Mouse (Mus musculus): ENCODE results near the gene Abcc9. TPM values are rescaled to one million over a fixed set of nuclear protein-coding genes. Genes with fewer than 3 reads are reported as not detected.
A peak's percentile ranks its signal among the peaks of the same experiment; 100 is the strongest.

Gene Abcc9
- polyA plus RNA-seq, 1 experiment from 2014 or later: 7.3 TPM

GRCm38 (mm10) chr6:142738225-142738624 lies 36.1 kb upstream of the Abcc9 start:
- Histone ChIP-seq H3K27ac (ENCODE audit: low read depth, low read length) (no peak overlapping the region), H3K4me3 (ENCODE audit: low read length) (no peak overlapping the region), H3K4me1 (ENCODE audit: control insufficient read depth, insufficient read depth, low read length) (no peaks in the 10 kb centered on the region), H3K4me2 (replicated peaks; ENCODE audit: low read depth, low read length) (no peak overlapping the region), H3K9me3 (ENCODE audit: control insufficient read depth, low read length) (no peaks in the 10 kb centered on the region), H3K36me3 (ENCODE audit: control insufficient read depth, insufficient read depth, low read length) (no peaks in the 10 kb centered on the region), H3K9ac (ENCODE audit: low read depth, low read length) (no peak overlapping the region), H3K27me3 (ENCODE audit: control insufficient read depth, insufficient read depth, low read length) (no peaks in the 10 kb centered on the region)
- no peak for ATAC-seq (ENCODE audit: low FRiP score, low TSS enrichment)
- 95% methylated on average over 2 of the region's 2 CpGs for WGBS

GRCm38 (mm10) chr6:142735302-142736005 lies 33.3 kb upstream of the Abcc9 start:
- Histone ChIP-seq H3K9me3 (ENCODE audit: control insufficient read depth, low read length) (no peaks in the 10 kb centered on the region), H3K27me3 (ENCODE audit: control insufficient read depth, insufficient read depth, low read length) (no peaks in the 10 kb centered on the region), H3K27ac (ENCODE audit: low read depth, low read length) (no peak overlapping the region), H3K4me3 (ENCODE audit: low read length) (no peak overlapping the region), H3K9ac (ENCODE audit: low read depth, low read length) (no peak overlapping the region), H3K4me1 (ENCODE audit: control insufficient read depth, insufficient read depth, low read length) (no peaks in the 10 kb centered on the region), H3K36me3 (ENCODE audit: control insufficient read depth, insufficient read depth, low read length) (no peaks in the 10 kb centered on the region), H3K4me2 (replicated peaks; ENCODE audit: low read depth, low read length) (no peak overlapping the region)
- 46% methylated on average over 8 of the region's 8 CpGs for WGBS
- ATAC-seq (ENCODE audit: low FRiP score, low TSS enrichment): peak; percentile 55; the same call in 1 of the 2 replicates

- peak; percentile 42 for ATAC-seq (ENCODE audit: low FRiP score, low TSS enrichment)
- H3K27ac ChIP-seq (ENCODE audit: low read depth, low read length): no peak overlapping the region; the same call in 1 of the 2 replicates
- WGBS: 53% methylated on average over 14 of the region's 14 CpGs
These were observed 30.6 kb upstream of the Abcc9 start for GRCm38 (mm10) chr6:142732567-142733290.

GRCm38 (mm10) chr6:142726032-142726431 lies 23.9 kb upstream of the Abcc9 start:
- 83% methylated on average over 4 of the region's 4 CpGs for WGBS
- no peaks in the 10 kb centered on the region for H3K9me3 ChIP-seq (ENCODE audit: control insufficient read depth, low read length)
- ATAC-seq (ENCODE audit: low FRiP score, low TSS enrichment): no peak

More at GRCm38 (mm10) chr6:142732567-142733290, 30.6 kb upstream of the Abcc9 start:
- Histone ChIP-seq H3K4me2 (replicated peaks; ENCODE audit: low read depth, low read length) (no peak overlapping the region), H3K9me3 (ENCODE audit: control insufficient read depth, low read length) (no peaks in the 10 kb centered on the region), H3K9ac (ENCODE audit: low read depth, low read length) (no peak overlapping the region), H3K4me3 (ENCODE audit: low read length) (no peak overlapping the region), H3K27me3 (ENCODE audit: control insufficient read depth, insufficient read depth, low read length) (no peaks in the 10 kb centered on the region), H3K36me3 (ENCODE audit: control insufficient read depth, insufficient read depth, low read length) (no peaks in the 10 kb centered on the region), H3K4me1 (ENCODE audit: control insufficient read depth, insufficient read depth, low read length) (no peaks in the 10 kb centered on the region)

GRCm38 (mm10) chr6:142721731-142722130 lies 19.6 kb upstream of the Abcc9 start:
- no peaks in the 10 kb centered on the region for H3K27me3 ChIP-seq (ENCODE audit: control insufficient read depth, insufficient read depth, low read length)
- no peak overlapping the region for H3K4me3 ChIP-seq (ENCODE audit: low read length)
- ATAC-seq (ENCODE audit: low FRiP score, low TSS enrichment): no peak
- no peak overlapping the region for H3K4me2 ChIP-seq (replicated peaks; ENCODE audit: low read depth, low read length)
- no peaks in the 10 kb centered on the region for H3K9me3 ChIP-seq (ENCODE audit: control insufficient read depth, low read length)
- H3K36me3 ChIP-seq (ENCODE audit: control insufficient read depth, insufficient read depth, low read length): no peaks in the 10 kb centered on the region
- no peak overlapping the region for H3K27ac ChIP-seq (ENCODE audit: low read depth, low read length)
- no peak overlapping the region for H3K9ac ChIP-seq (ENCODE audit: low read depth, low read length)
- WGBS: 86% methylated on average over 8 of the region's 8 CpGs
- H3K4me1 ChIP-seq (ENCODE audit: control insufficient read depth, insufficient read depth, low read length): no peaks in the 10 kb centered on the region

More at GRCm38 (mm10) chr6:142726032-142726431, 23.9 kb upstream of the Abcc9 start:
- Histone ChIP-seq H3K4me1 (ENCODE audit: control insufficient read depth, insufficient read depth, low read length) (no peaks in the 10 kb centered on the region), H3K27ac (ENCODE audit: low read depth, low read length) (no peak overlapping the region), H3K4me2 (replicated peaks; ENCODE audit: low read depth, low read length) (no peak overlapping the region), H3K36me3 (ENCODE audit: control insufficient read depth, insufficient read depth, low read length) (no peaks in the 10 kb centered on the region), H3K27me3 (ENCODE audit: control insufficient read depth, insufficient read depth, low read length) (no peaks in the 10 kb centered on the region), H3K9ac (ENCODE audit: low read depth, low read length) (no peak overlapping the region), H3K4me3 (ENCODE audit: low read length) (no peak overlapping the region)

- H3K4me3 ChIP-seq (ENCODE audit: low read length): no peak overlapping the region
- no peak overlapping the region for H3K9ac ChIP-seq (ENCODE audit: low read depth, low read length)
- no peak overlapping the region for H3K27ac ChIP-seq (ENCODE audit: low read depth, low read length)
- ATAC-seq (ENCODE audit: low FRiP score, low TSS enrichment): no peak
- no peaks in the 10 kb centered on the region for H3K36me3 ChIP-seq (ENCODE audit: control insufficient read depth, insufficient read depth, low read length)
- no peaks in the 10 kb centered on the region for H3K4me1 ChIP-seq (ENCODE audit: control insufficient read depth, insufficient read depth, low read length)
- no peak overlapping the region for H3K4me2 ChIP-seq (replicated peaks; ENCODE audit: low read depth, low read length)
- H3K27me3 ChIP-seq (ENCODE audit: control insufficient read depth, insufficient read depth, low read length): no peaks in the 10 kb centered on the region
- WGBS: 74% methylated on average over 6 of the region's 6 CpGs
- H3K9me3 ChIP-seq (ENCODE audit: control insufficient read depth, low read length): no peaks in the 10 kb centered on the region
These were observed 18.5 kb upstream of the Abcc9 start for GRCm38 (mm10) chr6:142720641-142721040.

- WGBS: 70% methylated on average over 7 of the region's 7 CpGs
- no peak overlapping the region for H3K27ac ChIP-seq (ENCODE audit: low read depth, low read length)
- ATAC-seq (ENCODE audit: low FRiP score, low TSS enrichment): no peak
These were observed 16.1 kb upstream of the Abcc9 start for GRCm38 (mm10) chr6:142718167-142718566.

GRCm38 (mm10) chr6:142717186-142717585 lies 15.1 kb upstream of the Abcc9 start:
- no peak overlapping the region for H3K4me3 ChIP-seq (ENCODE audit: low read length)
- no peaks in the 10 kb centered on the region for H3K9me3 ChIP-seq (ENCODE audit: control insufficient read depth, low read length)
- H3K27me3 ChIP-seq (ENCODE audit: control insufficient read depth, insufficient read depth, low read length): no peaks in the 10 kb centered on the region
- no peak for ATAC-seq (ENCODE audit: low FRiP score, low TSS enrichment)
- no peak overlapping the region for H3K27ac ChIP-seq (ENCODE audit: low read depth, low read length)
- WGBS: 72% methylated on average over 4 of the region's 4 CpGs
- H3K36me3 ChIP-seq (ENCODE audit: control insufficient read depth, insufficient read depth, low read length): no peaks in the 10 kb centered on the region
- no peak overlapping the region for H3K9ac ChIP-seq (ENCODE audit: low read depth, low read length)
- no peak overlapping the region for H3K4me2 ChIP-seq (replicated peaks; ENCODE audit: low read depth, low read length)
- H3K4me1 ChIP-seq (ENCODE audit: control insufficient read depth, insufficient read depth, low read length): no peaks in the 10 kb centered on the region; the same call in 1 of the 2 replicates

More at GRCm38 (mm10) chr6:142718167-142718566, 16.1 kb upstream of the Abcc9 start:
- H3K4me3 ChIP-seq (ENCODE audit: low read length): no peak overlapping the region
- no peaks in the 10 kb centered on the region for H3K36me3 ChIP-seq (ENCODE audit: control insufficient read depth, insufficient read depth, low read length)
- H3K27me3 ChIP-seq (ENCODE audit: control insufficient read depth, insufficient read depth, low read length): no peaks in the 10 kb centered on the region
- no peaks in the 10 kb centered on the region for H3K4me1 ChIP-seq (ENCODE audit: control insufficient read depth, insufficient read depth, low read length)
- H3K9me3 ChIP-seq (ENCODE audit: control insufficient read depth, low read length): no peaks in the 10 kb centered on the region
- no peak overlapping the region for H3K4me2 ChIP-seq (replicated peaks; ENCODE audit: low read depth, low read length)
- no peak overlapping the region for H3K9ac ChIP-seq (ENCODE audit: low read depth, low read length)

GRCm38 (mm10) chr6:142715026-142715425 lies 12.9 kb upstream of the Abcc9 start:
- Histone ChIP-seq H3K4me1 (ENCODE audit: control insufficient read depth, insufficient read depth, low read length) (no peaks in the 10 kb centered on the region; the same call in 1 of the 2 replicates), H3K27ac (ENCODE audit: low read depth, low read length) (no peak overlapping the region), H3K4me3 (ENCODE audit: low read length) (no peak overlapping the region), H3K9me3 (ENCODE audit: control insufficient read depth, low read length) (no peaks in the 10 kb centered on the region), H3K9ac (ENCODE audit: low read depth, low read length) (no peak overlapping the region), H3K36me3 (ENCODE audit: control insufficient read depth, insufficient read depth, low read length) (no peaks in the 10 kb centered on the region), H3K4me2 (replicated peaks; ENCODE audit: low read depth, low read length) (no peak overlapping the region), H3K27me3 (ENCODE audit: control insufficient read depth, insufficient read depth, low read length) (no peaks in the 10 kb centered on the region)
- no peak for ATAC-seq (ENCODE audit: low FRiP score, low TSS enrichment)
- 71% methylated on average over 8 of the region's 8 CpGs for WGBS
